ENCODE assay signal across 9 mouse cellular contexts in the genomic region with DNA sequence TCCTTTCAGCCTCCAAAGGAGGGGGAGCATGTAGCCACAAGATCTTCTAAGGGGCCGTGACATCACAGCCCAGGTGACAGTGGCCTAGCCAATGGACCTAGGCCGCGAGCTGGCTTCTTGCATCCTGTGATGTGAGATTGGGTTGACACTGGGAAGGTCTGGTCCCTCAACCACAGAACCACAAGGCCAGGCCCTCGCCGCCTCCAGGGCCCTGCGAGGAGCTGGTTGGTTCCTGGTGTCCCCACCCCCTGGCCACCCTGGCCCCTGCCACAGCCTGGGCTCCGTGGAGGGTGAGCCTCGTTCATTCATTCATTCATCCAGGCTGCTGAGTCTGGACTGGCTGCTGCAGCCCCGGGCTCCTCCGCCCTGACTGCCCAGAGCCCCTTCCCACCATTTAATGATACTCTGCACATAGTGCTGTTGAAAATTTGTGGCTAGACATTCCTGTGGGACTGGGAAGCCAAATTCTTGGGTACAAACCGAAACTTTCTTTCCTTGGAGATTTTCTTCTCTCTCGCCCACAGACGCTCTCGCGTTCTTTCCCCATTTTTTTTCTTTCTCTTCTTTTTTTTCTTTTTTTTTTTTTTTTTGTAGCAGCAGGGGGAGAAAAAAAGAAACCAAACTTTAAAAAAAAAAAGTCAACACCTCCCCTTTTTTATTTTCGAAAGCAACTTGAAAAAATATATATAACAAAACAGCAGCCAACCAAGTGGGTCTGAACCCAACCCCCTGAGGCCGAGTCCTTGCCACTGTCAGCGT. TPM values are rescaled to one million over a fixed set of nuclear protein-coding genes. Genes with fewer than 3 reads are reported as not detected.
DNase-seq lines count a peak whose midpoint lies in the region; ATAC-seq and TF ChIP-seq lines count a peak whose summit lies in the region.
"Had no signal": no experiment of that assay in that cellular context is flagged by ENCODE, and none has a peak within 500 bp of the region (broad histone marks: within the 10 kb centered on the region; RNA-seq: fewer than 3 reads in every experiment).

A gene (plus strand): TSS at position 311 of the 759 bp plus-strand sequence.

- H3K36me3 ChIP-seq in liver, embryonic 12.5 days = no peaks in the 10 kb centered on the region
- H3K36me3 ChIP-seq in spleen, adult 2 months (ENCODE audit: control insufficient read depth, insufficient read depth, low read length) = no peaks in the 10 kb centered on the region
- H3K36me3 ChIP-seq: kidney, embryonic 15.5 days had no signal

- no peak within 1 kb of the TSS for H3K27ac ChIP-seq in liver, embryonic 12.5 days
- peak within 1 kb of the TSS; percentile 45 for H3K27ac ChIP-seq in spleen, adult 2 months (ENCODE audit: insufficient read depth, low read length)
- H3K27ac ChIP-seq: kidney, embryonic 15.5 days had no signal

- peak; percentile 13 for DNase-seq in adrenal gland, postnatal 14 days
- no peak for DNase-seq in adrenal gland, postnatal 25 days
- DNase-seq in c-Kit-positive CD71-negative TER-119-negative erythroid progenitor cells, embryonic 14.5 days (ENCODE audit: low read depth) = peak; percentile 73
- peak; percentile 51 to 73 for DNase-seq in spleen, adult 2 months (ENCODE audit: low read depth in 1 of 2, low spot score in 2 of 2)
- DNase-seq in layer of hippocampus, adult 9-10 months (ENCODE audit: low spot score) = no peak
- DNase-seq in testis, postnatal 10 days (ENCODE audit: low spot score) = no peak
- no peak for DNase-seq in gastrocnemius, postnatal 36 days

- 50% methylated on average over 18 of the region's 18 CpGs for WGBS in liver, embryonic 12.5 days (ENCODE audit: insufficient replicate concordance)
- WGBS in spleen, adult 2 months = 15% methylated on average over 18 of the region's 18 CpGs

- no peak within 1 kb of the TSS for H3K4me3 ChIP-seq in liver, embryonic 12.5 days
- H3K4me3 ChIP-seq in spleen, adult 2 months (ENCODE audit: extremely low read depth, insufficient read depth, insufficient read length) = peak within 1 kb of the TSS; percentile 38
- H3K4me3 ChIP-seq: kidney, embryonic 15.5 days had no signal

- H3K9ac ChIP-seq in liver, embryonic 12.5 days = no peak within 1 kb of the TSS
- H3K9ac ChIP-seq: kidney, embryonic 15.5 days had no signal

- H3K4me1 ChIP-seq in liver, embryonic 12.5 days = no peaks in the 10 kb centered on the region
- H3K4me1 ChIP-seq in spleen, adult 2 months (ENCODE audit: control insufficient read depth, insufficient read depth, insufficient read length) = peaks cover 3% of the 10 kb centered on the region
- H3K4me1 ChIP-seq: kidney, embryonic 15.5 days had no signal

- peak within 1 kb of the TSS; percentile 24; the same call in 1 of the 2 replicates for H3K4me2 ChIP-seq in liver, embryonic 12.5 days
- H3K4me2 ChIP-seq: kidney, embryonic 15.5 days had no signal

- H3K27me3 ChIP-seq in liver, embryonic 12.5 days (replicated peaks) = peaks cover 9% of the 10 kb centered on the region; the same call in 1 of the 2 replicates
- no peaks in the 10 kb centered on the region for H3K27me3 ChIP-seq in spleen, adult 2 months (ENCODE audit: control insufficient read depth, insufficient read depth, low read length)
- H3K27me3 ChIP-seq: kidney, embryonic 15.5 days had no signal

- H3K9me3 ChIP-seq in liver, embryonic 12.5 days (replicated peaks) = no peaks in the 10 kb centered on the region
- H3K9me3 ChIP-seq: kidney, embryonic 15.5 days had no signal

- ATAC-seq in liver, embryonic 12.5 days = peak; percentile 69

- intact Hi-C loops in gastrocnemius, postnatal 36 days (cut with DNase I) = no loop called here

- TF ChIP-seq CTCF in spleen, adult 2 months (IDR thresholded peaks at IDR 0.05; ENCODE audit: extremely low read depth, insufficient read depth, insufficient read length, insufficient replicate concordance) = no peak

- TF ChIP-seq POLR2A in spleen, adult 2 months (IDR thresholded peaks at IDR 0.05; ENCODE audit: low read depth, low read length) = no peak

RNA-seq across cellular contexts. Expression of the gene that starts here (rescaled TPM):
- 1.7 and 7.3 TPM in 2 replicates for total RNA-seq in adrenal gland, postnatal 14 days (2021)
- 1.0 and 1.7 TPM in 2 replicates for total RNA-seq in adrenal gland, postnatal 25 days (2021)
- polyA plus RNA-seq in liver, embryonic 12.5 days (2016; fragmentation: Nextera tagmentation; extraction: Ambion mirVana) = 0.51 and 0.54 TPM in 2 replicates
- polyA plus RNA-seq in spleen, adult 2 months (2012; rRNA removed) = 33.7 and 38.5 TPM in 2 replicates
- under 1 TPM; 0.12 to 0.23 TPM for total RNA-seq in gastrocnemius, postnatal 36 days (2021)

Comparison
In these comparisons a context has a peak if more than half of its experiments do, and no peak if none do; other contexts are left out.
1. RNA of the gene that starts here (polyA plus RNA-seq): 33.7 to 38.5 TPM in spleen, adult 2 months; 0.51 to 0.54 TPM in liver, embryonic 12.5 days; every median in the first group is over 10 times any median in the second.
2. DNase-seq: peak in adrenal gland, postnatal 14 days (single experiment), c-Kit-positive CD71-negative TER-119-negative erythroid progenitor cells, embryonic 14.5 days (single experiment) and spleen, adult 2 months (2 of 2); none in adrenal gland, postnatal 25 days (single experiment), layer of hippocampus, adult 9-10 months (single experiment), testis, postnatal 10 days (single experiment) and gastrocnemius, postnatal 36 days (0 of 2).
3. Peak in ATAC-seq and H3K4me2 ChIP-seq in liver, embryonic 12.5 days; RNA of the gene not detected or under 1 TPM.